Mouse (Mus musculus) megakaryocyte-erythroid progenitor cell, adult 5-6 weeks (primary cell): ENCODE results near the gene Zfyve19. TPM values are rescaled to one million over a fixed set of nuclear protein-coding genes. Genes with fewer than 3 reads are reported as not detected.

ENCODE experiments used
- ATAC-seq: replicated peaks from 2 replicates; pipeline ENCODE4 v1.8.0; 2016; ENCODE audit warnings: mild to moderate bottlenecking, inconsistent platforms; ENCODE audit not compliant: severe bottlenecking, poor library complexity, low FRiP score, low TSS enrichment
- total RNA-seq, 2 experiments: library from RNA; stranded (forward) in 1 of 2; stranded (reverse) in 1 of 2; fragments of 200-1000, 215-1000 nt in 1 of 2; fragments of >200 nt in 1 of 2; fragmentation: Nextera tagmentation in 1 of 2; gene quantifications; 2 replicates each; pipeline ENCODE4 v1.2.3; 2014 to 2017

Zfyve19 gene
- total RNA-seq (2014; fragmentation: Nextera tagmentation) (22.5 and 46.2 TPM in 2 replicates), total RNA-seq (2017) (29.4 and 35.9 TPM in 2 replicates)

DNA sequence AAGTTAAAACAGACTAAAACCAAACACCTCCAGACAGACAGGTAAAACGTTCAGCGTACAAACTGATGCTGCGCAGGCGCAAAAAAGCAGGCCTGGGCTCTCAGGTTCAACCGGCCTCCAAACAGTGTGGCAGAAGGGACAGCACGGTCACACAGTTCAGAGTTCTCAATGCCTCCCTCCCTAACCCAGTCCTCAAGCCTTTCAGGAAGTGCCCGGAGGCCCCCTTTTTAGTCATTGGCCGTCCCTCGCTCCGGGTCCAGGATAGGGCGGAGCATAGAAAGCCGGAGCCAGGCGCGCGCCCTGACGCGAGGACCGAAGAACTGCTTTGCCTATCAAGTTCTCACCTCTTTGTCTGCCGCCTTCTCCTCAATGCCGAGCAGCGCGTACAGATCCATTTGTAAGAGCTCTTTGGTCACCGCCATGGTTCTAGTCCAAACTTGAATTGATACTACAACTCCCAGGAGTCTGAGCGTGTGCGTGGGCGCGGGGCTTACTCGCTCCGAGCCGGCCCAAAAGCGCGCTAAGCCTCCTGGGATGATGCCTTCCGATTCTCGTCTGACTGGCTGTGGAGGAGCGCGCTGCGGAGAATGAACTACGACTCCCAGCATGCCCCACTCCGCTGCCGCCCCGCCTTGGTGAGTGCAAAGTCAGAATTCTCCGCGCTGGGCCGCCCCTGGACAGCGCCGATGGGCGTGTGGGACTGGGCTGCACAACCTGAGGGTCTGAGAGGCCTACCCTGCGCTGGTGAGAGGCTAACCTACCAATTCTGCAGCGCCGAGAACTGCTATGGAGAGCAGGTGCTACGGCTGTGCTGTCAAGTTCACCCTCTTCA is at the start of gene Zfyve19, which contains the start of gene Dnajc17:
Zfyve19 (plus strand) TSS at position 274 of the 832 bp plus-strand sequence.
Dnajc17 (minus strand) TSS at position 452 of the 832 bp plus-strand sequence.
- ATAC-seq, result peak; percentile 97

DNA sequence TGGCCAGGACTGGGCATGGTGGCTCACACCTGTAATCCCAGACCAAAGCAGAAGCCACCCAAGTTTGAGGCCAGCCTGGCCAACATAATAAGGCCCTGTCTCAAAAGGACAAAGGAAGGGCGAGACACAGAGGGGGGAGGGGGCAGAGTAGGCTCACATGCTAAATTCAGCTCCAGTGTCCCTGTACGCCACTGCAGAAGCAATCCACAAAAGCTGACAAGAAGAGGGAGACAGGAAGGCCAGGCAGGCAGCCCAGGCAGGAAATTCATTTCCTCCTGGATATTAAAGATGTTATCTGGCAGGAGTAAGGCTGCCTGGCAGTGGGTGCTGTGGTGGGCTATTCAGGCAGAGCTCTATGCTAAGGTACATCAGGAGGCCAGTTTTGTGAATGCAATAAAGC is 47.2 kb upstream of the Zfyve19 start:
- ATAC-seq, result no peak

DNA sequence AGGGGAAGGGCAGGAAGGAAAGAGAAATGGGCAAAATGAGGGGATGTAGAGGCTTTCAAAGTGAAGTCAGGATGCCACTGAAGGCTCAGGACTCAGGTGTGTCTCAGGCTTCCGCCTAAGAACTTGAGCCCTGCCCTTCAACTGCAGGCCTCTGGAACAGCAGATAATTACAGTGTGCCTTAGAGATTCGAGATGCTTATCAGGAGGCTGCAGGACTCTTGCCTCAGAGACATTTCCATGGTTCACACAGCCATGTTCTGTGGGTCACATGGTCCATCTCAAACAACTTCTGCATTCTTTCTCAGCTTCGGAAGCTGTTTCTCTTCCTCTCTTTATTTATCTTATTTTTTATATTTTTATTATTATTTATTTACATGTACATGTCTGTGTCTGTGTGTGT is 45.3 kb upstream of the Zfyve19 start:
- ATAC-seq, result peak; percentile 20; the same call in 1 of the 2 replicates

DNA sequence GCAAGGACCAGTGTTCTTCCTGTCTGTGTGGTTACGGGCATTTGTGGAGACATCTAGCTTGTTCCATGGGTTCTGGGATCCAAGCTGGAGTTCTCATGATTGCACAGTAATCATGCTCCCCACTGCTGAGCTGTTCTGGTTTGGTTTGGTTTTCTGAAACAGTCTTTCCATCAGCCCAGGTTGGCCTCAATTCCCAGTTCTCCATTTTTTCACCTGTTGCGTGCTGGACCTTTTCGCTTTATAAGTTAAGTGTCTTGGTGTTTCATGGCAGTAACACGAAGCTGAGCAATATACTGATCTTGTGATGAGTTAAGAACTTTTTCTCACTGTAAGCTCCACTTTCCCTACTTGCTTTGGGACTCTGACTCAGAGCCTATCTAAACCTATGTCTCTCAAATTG is 44.4 kb upstream of the Zfyve19 start:
- ATAC-seq, result no peak

DNA sequence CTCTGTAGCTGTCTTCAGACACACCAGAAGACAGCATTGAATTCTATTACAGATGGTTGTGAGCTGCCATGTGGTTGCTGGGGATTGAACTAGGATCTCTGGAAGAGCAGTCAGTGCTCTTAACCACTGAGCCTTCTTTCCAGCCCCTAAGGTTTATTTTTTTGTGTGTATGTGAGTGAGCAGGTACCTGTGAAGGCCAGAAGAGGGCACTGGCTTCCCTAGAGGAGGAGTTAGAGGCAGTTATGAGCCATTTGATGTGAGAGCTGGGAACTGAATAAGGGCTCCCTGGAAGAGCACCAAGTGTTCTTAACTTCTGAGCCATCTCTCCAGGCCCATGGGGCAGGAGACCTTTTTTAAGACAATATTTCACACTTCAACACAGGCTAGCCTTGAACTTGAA is 43.0 kb upstream of the Zfyve19 start:
- ATAC-seq, result no peak

DNA sequence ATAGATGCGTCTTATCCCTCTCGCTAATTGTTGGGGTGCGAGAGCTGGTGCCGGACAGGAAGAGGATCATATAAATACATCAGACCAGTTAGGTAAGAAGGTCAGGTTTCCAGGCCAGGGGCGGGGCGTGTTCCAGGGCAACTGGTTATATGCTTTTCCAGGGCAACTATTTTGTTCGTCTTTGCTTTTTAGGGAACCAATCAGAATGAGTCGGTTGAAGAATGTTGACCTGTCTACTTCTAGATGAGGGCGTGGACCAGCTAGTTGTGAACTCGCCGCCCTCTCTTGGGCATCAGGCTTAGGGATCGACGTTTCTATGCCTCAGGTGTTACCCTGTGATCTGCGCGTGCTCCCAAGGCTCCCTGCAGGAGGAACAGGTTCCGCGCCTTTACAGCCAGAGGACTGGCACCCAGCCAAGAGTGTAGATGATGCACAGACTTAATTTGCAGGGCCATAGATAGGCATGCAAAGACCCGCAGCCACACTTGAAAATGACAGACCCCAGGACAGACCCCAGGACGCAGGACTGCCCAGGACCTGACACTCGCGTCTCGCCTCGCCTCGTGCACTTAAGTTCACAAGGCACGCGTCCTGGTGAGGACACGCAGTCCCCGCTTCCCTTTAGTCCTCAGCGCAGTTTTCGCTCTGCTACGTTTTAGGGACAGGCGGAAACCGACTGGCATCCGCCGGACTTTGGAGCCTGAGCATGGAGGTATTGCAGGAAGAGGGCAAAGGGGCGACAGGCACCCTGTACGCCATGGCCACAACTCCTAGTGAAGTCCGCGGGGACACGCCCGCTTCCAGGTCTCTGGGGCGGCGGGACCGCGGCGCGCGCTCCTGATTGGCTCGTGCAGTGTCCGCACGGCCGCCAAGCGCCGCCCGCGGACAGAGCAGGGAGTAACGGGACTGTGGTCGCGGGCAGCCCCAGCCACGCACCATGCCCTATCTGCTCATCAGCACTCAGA is 41.2 kb upstream of the Zfyve19 start, which contains the start of gene Gchfr:
Gchfr (plus strand) TSS at position 873 of the 965 bp plus-strand sequence.
- ATAC-seq, result peak; percentile 53

DNA sequence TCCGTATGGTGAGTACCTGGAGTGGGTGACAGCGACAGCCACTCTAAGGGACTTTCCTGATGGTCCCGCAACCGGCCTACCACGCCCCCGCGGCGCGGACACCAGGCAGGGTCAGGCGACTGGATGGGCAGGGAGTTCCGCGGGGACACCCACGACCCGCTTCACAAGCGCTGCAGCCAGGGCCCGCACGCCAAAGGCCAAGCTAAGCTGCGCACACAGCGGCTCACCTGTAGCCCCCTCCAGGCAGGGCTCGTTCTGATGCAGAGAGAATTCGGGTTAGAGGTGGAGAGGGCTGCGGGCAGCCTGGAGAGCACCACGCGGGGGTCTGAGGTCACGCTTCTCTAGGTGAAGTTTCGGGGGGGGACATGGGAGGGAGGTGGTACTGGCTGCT is 40.6 kb upstream of the Zfyve19 start:
- ATAC-seq, result 0 out of 2 replicates have a peak, but pooled peaks have one; percentile 1

DNA sequence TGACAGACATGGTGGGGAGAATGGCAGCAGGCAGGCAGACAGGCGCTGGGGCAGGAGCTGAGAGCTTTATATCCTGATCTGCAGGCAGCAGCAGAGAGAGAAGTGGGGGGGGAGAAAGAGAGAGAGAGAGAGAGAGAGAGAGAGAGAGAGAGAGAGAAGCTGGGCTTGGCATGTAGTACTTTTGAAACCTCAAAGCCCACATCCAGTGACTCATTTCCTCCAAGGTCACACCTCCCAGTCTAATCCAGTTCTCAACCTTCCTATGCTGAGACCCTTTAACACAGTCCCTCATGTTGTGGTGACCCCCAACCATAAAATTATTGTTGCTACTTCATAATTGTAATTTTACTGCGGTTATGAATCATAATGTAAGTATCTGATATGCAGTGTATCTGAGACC is 38.1 kb upstream of the Zfyve19 start:
- ATAC-seq, result no peak

DNA sequence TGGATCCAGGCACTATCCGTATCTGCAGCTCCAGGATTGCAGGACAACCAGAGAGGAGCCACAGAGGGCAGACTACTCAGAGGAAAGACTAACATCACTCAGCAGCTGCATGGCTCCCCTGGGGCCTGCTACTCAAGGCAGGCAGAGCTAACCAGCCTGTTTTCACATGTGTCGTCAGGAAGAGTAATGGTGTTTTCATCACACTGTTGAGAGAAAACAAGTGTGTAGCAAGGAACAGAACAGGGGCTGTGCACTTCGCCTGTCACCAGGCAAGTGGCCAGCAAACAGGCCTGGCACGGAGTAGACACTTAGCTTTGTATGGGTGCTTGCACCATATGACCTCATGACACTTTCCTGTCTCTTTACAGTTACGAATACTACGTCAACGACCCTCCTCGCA is 36.8 kb upstream of the Zfyve19 start:
- ATAC-seq, result no peak

DNA sequence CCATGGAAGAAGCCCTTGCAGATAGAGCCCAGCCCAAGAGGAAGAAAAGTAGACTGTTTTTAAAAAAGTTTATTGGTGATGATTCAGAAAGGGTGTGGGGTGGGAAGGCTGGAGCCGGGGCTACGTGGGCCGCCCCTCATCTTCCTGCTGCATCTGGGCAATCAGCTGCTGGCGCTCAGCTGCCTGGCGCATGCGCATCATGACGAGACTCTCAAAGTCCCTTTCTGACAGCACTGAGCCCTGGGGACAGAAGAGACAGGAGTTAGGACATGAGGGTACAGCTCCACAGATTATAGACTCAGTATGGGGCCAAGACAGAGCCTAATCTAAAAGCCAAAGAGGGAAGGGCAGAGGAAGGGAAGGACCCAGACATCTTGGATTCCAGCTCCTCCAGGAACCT is 36.0 kb upstream of the Zfyve19 start:
- ATAC-seq, result 0 out of 2 replicates have a peak, but pooled peaks have one; percentile 4

DNA sequence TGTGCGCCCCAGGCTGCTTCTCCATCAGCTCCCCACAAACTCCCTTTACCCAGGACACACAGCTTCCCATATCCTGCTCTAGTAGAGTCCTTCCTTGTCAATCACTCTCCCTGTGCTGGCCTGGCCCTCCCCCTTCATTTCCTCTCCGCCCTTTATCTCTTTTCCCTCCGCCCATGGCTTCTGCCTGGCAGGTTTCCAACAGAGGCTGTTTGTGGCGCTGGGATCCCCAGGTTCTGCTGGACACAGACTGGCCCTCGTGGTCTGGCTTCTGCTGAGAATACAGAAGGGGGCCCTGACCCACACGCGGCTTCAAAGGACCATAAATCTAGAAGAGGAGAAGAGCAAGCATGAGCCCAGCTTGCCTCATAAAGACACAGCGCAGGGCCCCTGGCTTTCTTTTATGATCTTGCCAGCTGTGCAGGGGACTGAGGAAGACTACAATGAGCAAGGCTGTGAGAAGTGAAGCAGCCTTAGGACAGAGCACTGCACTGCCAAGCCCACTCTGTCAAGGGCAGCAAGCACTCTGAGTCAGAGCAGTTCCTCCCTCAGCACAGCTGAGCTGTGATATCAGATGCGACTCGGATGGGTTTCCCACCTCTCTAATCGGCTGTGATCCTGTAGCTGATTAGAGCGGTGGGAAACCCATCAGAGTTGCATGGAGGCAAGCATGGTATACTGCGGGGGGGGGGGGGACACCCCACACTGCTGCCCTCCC is 35.4 kb upstream of the Zfyve19 start:
- peak; percentile 49 for ATAC-seq

DNA sequence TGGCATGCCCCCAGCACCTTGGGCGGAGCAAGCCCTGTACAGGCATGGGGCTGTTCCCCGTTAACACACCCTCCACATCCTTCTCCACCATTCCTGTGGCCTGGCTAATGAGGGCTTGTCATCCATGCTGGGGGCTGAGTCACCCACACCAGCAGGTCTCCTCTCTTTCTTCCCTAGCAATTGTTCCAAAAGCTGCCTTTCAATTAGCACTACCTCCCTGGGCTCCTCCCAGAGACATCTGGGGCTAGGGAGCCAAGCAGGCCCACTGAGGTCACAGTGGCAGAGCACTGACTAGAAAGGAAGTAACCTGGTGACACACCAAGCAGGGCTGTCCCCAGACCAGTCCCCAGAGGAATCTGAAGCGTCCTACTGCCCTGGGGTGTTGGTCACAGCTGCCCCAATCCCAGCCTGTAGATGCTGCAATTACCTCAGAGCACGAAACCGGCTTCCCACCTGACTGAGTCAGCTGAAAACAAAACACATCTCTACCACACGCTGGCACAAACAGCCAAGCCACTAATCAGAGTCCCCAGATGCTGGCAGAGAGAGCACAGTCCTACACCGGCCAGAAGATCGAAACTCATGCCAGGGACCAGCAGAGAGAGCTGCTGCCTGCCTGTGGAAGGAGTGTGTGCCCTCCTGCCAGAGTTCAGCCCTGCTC is 34.3 kb upstream of the Zfyve19 start, which contains the start of gene Gm14137:
Gm14137 (plus strand) TSS at position 519 of the 661 bp plus-strand sequence.
- ATAC-seq, result peak; percentile 71

DNA sequence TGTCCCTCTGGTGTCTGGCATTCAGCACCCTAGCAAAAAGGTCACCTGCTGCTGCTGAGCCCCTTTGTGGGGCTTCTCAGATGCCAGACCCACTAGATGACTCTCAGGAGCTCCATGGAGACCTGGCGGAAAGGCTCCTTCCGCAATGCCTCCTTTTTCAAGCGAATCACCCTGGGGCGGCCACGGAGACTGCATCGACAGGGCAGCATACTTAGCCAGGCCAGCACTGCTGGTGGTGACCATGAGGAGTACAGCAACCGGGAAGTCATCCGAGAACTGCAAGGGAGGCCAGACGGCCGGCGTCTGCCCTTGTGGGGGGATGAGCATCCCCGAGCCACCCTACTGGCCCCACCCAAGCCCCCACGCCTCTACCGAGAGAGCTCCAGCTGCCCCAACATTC is 33.6 kb upstream of the Zfyve19 start:
- ATAC-seq, result no peak

DNA sequence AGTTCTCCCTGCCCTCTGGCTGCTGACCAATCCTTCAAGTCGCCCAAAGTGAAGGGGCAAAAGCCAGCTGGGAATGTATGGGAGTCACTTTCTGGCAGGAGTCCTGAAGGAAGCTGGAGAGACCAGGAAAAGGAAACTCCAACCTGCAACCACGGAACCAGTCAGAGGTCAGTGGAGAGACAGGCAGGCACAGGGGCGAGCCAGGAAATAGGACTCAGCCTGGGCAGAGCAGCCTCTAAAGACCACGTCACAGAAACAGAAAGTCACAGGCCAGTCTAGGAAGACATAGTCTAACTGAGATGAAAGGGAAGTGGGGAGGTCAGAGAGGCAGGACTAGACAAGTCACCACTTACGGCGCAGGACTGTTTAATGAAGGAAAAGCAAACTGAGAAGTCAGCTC is 32.8 kb upstream of the Zfyve19 start:
- no peak for ATAC-seq

DNA sequence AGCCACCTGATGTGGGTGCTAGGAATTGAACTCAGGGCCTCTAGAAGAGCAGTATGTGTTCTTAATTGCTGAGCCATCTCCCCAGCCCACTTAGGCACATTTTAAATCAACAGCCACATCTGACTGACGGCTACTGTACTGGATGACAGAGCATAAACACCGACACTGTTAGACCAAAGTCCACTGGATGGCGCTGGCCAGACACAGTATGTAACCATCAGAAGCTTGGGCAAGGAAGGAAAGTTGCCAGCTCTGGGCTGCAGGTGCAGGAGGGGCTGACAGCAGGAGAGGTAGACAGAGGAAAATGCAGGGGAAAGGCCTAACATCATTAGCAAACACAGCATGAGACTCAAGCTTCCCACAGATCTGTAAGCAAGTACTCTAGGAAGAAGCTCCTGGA is 31.7 kb upstream of the Zfyve19 start:
- no peak for ATAC-seq

DNA sequence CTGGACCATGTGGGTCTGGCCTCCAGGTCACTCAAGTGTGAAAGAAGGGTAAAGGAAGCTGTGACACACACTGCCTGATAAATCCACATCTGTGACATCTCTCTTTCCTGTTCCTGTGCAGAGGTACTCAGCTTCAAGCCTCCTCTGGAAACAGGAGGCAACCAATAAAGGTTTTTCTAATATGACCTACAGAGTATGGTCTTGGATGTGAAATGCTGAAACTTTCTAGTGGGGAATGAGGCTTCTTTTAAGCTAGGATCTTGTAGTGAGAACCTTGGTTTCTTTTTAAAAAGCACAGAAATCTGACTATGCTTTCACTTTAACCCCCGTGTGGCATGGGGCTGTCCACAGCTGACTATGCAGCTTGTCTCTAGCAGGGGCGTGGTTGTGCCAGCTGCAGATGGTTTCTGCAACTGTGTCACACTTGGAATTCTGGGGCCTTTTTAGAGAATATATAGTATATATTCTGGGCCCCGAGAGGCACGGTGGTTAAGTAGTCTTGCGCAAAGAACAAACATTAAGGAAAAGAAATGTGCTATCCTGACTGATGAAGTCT is 31.0 kb upstream of the Zfyve19 start:
- no peak for ATAC-seq

DNA sequence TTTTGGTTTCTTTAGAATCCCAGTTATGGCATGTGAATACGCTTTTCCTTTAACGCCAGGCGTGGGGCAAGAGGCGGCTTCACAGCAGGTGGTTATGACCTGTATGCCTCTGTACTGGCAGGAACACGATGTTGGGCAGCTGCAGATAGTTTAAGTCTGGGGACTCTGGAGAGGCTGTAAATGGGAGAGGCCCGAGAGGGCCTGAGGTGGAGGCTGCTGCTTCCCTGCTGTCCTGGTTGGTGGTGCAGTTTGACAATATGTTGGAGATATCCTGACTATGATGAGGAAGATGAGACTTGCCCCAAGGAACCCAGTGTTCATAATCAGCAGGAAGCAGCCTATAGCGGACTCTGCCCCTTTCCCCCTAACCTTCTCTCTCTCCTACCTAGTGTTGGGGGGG is 25.5 kb upstream of the Zfyve19 start:
- ATAC-seq, result no peak

DNA sequence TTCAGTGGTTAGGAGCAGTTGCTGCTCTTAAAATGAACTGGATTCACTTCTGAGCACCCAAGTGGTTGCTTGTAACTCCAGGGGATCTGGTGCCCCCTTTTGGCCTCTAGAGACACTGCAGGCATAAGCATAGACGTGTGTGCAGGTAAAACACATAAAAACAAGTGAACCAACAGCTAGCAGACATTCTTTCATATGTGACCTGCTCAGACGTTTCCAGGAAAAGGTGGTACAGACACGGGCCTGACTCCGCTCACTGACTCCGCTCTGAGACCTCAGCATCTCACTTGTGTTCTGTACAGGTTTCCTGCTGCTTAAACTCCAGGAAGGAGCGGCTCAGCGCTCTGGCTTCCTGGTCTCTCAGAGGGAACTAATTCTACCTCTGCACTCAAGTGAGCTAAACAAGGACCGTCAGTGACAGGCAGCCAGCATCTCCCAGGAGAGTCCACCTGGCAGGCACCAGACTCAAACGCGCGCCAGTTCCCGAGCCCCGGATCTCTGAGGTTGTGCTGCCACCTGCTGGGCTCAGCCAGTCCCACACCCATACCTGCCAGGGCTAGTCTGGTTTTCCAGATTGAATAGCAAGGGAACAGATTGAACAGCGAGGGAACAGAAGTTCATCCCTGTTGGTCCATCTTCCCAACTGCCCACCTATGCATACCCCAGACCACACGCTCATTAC is 19.2 kb upstream of the Zfyve19 start:
- peak; percentile 92 for ATAC-seq
